Mouse (Mus musculus): ENCODE results near the gene Casp2.

Gene Casp2

DNA sequence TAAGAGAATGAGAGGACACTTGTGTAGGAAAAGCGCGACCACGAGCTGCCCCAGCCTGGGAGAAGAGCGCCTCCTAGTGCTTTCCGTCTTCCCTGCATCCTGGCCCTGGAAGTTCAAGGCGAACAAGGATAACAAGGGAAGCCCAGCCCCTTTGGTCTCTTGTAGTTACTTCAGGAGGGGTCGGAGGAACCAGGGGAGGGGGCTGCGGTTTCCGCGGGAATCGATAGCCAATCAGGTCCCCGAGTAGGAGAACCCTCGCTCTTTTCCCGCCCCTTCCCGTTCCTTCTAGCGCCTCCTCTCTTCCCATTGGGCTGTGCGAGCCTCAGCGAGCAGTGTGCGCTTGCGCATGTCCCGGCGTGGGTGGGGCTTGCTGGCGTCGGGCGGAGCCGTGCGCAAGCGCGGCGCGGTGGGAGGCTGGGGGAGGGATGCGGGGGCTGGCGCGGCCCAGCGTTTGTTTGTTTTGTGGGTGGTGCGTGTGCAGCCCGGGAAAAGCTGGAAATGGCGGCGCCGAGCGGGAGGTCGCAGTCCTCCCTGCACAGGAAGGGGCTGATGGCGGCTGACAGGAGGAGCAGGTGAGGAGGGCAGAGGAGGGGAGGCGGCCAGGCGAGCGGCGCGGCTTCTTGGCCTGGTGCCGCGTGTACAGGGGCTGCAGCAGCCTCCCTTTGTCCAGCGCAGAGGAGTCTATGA lies at the start of gene Casp2:
Gene Casp2 (plus strand): TSS at position 360 of the 687 bp plus-strand sequence.
- peak; percentile 99 for DNase-seq

DNA sequence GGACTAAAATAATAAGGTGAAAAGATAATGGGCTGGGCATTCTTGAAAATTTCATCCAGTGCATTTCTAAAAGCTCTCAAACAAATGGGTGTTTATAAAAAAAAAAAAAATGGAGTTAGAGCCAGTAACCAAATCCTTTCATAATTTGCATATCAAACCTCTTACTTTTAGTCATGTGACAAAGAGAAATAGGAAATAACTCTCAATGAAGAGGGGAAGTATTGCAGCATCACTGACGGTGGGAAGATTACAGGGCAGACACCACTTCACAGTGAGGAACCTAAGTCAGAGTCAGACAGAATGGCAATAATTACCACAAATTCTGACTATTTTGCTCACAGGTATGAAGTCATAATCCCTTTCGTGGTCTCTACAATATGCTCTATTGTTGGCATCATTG lies 49.8 kb upstream of the Casp2 start, which contains the start of gene Tas2r144:
Gene Tas2r144 (plus strand): TSS at position 301 of the 400 bp plus-strand sequence.
- DNase-seq, result no peak

DNA sequence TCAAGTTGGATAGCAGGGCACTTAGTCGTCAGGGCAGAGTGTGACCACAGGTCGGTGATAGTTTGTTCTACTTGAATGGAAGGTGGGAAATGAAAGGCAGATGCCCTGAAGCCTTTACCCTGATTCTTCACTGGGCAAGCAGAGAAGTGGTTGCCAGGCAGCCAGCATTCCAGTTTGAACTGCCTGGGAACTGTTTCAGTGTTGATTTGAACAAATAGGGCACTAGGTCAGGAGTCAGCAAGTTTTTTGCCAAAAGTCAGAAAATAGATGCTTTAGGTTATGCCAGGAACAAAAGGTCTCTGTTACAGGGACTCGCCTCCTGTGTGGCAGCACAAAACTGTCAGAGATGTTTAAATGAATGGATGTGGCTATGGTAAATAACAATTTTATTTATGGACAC lies 42.5 kb upstream of the Casp2 start:
- no peak for DNase-seq

DNA sequence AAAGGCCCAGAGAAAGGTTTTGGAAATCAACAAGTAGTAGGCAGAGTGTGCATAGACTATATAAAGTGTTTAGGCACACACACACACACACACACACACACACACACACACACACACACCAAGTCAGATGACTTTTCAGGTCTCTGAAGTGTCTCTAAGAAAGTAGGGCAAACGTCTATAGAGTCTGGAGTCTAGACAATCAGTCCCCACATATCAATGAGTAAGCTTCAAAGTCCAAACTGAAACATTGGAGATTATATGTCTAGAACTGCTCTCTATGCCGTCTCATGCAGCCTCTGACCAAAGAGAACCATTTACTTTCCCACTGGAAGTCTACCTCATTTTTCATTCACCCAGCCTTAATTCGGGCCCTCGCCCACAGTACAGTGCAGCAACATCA lies 39.7 kb upstream of the Casp2 start:
- no peak for DNase-seq

DNA sequence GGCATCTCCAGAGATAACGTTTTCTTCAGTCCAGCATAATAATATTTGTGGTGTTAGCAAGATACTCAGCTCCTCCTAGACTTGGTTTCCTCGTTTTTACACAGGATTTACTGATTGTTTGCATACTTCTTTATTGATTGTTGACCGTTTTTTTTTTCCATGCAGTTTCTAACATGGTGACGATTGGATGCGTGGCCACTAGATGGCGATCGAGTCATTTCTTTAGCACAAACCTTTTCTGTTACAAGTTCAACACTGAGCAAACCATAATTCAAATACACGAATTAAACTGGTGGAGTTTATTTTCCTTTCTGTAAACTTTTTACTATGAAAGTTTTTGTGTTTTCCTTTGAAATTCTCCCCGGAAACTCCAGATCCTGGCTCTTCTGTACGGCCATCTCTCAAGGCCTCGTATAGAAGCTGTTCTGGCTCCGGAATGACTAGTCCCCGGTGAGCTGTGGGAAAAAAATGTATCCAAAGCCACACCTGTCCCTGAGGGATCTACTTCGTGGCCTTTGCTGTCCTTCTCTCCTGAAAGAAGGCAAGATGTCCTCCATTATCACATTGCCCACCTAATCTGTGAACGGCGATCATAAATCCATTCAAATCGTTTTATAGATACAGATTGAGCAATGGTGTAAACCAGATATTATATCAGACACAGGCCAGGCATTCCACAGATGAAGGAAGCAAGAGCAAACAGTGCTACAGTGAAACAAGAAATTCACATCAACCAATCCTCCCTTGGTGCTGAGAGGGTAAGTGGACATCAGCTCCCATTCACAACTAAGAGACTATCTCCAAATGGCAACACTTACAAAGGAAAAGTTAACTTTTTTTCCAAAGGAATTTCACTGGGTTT lies 37.3 kb upstream of the Casp2 start:
- peak; percentile 13 for DNase-seq

DNA sequence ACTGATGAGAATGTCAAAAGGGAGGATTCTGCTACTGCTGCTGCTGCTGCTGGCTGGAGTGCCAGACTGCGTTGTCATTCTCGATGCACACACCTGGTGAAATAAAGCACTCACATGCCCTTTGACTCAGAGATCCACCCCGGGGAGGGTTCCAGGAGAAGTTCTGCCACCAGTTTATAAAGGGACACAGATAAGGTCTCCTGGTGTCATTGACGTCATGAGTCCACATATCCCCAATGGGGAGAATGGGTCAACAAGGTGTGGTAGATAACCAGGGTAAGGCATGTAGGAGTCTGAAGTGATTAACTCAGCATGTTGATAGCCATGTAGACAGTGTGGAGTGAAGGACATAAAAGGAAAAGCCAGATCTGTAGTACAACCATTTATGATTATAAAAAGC lies 35.2 kb upstream of the Casp2 start:
- DNase-seq, result no peak

DNA sequence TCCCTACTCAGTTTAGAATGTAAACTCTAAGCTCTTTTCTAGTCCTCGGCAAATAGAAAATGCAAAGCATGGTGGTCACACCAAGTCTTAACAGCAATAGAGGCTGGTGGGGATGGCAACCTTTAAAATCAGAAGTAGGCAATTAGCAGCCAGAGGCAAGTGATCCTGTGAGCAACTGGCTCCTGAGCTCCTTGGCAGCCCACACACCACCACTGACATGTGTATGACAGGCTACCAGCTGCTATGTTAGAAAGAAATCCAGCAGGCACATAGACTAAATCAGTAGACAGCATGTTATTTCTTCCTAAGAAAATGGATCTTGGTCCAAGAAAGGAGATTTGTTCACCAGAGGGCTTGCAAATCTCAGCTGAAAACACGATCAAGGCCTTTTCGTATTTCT lies 33.6 kb upstream of the Casp2 start:
- no peak for DNase-seq

DNA sequence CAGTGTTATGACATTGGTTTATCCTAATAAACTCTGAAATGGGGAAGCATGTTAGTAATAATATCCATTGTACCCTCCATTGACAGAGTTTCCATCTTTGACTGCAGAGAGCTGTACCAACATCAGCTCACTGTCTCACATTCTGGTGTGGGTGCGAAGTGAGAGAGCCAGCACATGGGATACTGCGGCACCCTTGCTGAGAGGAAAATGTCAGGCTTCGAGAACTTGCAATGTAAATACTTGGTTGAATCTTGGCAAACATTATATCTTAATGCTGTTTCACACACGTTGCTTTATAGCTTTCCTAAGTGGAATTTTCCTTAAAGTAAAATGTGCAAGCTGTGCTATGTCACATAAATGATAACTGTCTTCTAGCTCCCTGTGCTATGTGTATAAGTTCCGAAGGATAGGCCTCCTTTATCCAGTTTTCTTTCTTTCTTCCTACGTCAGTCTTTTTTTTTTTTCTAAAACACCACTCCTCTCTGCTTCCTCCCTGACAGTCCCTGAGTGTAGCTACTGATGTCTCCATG lies 27.4 kb upstream of the Casp2 start:
- DNase-seq, result no peak

DNA sequence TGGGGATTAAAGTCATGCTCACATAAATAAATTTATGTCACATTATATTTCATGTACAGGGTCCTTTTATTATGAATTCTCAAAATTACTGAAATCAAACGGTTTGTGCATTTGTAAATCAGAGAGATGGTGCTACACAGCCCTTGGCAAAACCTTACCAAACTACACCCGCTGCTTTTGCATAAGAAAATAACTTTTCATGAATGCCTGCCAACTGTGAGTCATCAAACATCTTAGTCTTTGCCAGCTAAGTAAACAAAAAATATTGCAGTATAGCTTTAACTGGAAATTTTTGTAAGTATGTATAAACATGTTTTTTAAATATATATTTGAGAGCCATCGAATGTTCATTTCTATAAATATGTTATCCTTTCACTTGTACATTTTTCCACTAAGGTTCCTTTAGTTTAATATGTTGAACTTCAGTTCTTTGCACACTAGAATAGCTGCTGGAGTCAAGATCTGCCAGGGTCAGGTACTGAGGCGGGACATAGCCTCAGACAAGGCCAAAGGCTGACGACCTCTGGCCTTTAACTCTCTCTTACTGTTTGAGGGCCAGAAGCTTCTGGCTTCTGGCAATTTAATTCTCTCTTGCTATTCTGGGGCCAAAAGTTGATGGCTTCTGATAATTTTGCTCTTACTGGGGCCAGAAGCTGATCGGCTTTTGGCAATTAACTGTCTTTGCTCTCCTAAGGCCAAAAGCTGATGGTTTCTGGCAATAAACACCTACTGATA lies 23.3 kb upstream of the Casp2 start:
- no peak for DNase-seq

DNA sequence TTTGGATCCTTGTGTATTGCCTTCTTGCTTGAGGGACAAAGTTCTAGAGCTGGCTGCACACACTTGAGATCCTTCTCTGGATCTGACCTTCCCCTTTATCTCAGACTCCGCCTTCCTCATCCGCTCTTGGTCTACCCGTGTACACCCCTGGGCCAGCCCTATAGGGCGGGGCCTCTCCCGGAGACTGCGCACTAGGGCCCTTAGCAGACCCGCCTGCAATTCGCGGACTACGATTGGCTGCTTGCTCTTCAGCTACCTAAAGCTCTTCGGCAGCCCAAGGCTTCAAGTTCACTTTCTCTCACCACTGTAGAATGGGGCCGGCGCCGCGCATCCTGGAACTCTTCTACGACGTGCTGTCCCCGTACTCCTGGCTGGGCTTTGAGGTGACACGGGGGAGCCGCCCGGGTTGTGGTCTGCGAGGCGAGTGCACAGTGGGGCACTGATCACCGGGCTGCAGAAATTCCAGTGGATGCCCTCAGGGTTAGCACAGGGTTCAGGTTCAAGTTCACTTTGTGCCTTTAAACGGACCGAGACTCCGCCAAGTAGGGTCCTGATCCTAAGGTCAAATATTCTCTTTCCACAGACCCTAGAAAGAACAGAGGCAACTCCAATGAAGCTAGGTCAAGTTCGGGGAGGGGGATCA lies 19.0 kb upstream of the Casp2 start, which contains the start of gene Gstk1:
Gene Gstk1 (plus strand): TSS at position 225 of the 643 bp plus-strand sequence.
- peak; percentile 75 for DNase-seq

DNA sequence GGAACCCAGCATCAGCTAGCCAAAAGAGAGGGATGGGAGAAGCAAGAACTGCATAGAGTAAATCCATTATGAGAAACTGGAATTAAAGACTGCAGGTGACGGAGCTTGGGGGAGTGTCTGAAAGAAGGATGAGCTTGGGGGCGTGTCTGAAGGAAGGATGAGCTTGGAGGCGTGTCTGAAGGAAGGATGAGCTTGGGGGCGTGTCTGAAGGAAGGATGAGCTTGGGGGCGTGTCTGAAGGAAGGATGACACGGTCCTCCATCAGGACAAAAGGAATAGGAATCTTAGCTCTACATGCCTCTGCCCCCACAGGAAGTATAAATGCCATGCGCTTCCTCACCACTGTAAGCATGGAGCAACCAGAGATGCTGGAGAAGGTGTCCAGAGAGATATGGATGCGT lies 17.6 kb upstream of the Casp2 start:
- DNase-seq, result no peak

DNA sequence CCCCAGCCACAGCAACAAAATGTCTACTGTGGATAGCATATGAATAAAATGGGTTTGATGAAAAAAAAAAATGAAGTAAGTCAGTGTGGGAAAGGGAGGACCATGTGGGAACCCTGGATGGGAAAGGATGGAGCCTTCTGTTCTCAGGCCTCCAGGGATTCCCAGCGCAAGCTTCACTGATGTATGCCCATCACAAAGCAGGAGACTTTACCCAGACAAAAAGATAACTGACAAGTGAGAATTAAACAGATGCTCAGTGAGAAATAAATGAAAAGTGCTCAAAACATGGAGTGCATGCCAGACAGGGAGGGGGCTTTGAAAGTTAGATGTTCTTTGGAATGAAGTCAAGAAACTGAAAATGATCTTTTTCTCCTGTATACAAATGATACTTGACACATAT lies 16.8 kb upstream of the Casp2 start:
- no peak for DNase-seq

DNA sequence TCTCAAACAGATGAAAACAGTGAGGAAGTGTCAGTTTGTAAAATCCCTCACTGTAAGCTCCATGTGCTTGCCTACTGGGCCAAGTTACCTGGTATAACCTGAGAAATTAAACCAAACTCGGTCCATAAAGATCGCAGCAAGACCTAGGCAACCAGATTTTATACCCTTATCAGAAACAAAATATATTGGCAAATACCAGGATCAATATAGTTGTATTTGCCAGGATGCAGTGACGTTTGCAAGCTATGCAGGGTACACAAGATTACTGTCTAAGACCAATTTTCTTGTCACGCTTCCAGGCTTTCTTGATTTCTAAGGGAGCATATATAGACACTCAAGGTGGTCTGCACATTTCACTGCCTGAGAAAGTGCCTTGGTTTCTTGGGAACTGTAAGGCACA lies 13.0 kb upstream of the Casp2 start:
- no peak for DNase-seq

DNA sequence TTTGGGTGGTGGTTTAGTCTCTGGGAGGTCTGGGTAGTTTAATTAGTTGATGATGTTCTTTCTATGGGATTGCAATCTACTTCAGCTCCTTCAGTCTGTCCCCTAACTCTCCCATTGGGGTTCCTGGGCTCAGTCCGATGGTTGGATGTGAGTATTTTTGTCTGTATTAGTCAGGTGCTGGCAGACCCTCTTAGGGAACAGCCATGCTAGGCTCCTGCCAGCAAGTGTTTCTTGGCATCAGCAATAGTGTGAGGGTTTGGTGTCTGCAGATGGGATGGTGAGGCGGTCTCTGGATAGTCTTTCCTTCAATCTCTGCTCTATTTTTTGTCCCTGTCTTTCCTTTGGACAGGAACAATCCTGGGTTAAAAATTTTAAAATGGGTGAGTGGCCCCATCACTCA lies 11.7 kb upstream of the Casp2 start:
- no peak for DNase-seq

DNA sequence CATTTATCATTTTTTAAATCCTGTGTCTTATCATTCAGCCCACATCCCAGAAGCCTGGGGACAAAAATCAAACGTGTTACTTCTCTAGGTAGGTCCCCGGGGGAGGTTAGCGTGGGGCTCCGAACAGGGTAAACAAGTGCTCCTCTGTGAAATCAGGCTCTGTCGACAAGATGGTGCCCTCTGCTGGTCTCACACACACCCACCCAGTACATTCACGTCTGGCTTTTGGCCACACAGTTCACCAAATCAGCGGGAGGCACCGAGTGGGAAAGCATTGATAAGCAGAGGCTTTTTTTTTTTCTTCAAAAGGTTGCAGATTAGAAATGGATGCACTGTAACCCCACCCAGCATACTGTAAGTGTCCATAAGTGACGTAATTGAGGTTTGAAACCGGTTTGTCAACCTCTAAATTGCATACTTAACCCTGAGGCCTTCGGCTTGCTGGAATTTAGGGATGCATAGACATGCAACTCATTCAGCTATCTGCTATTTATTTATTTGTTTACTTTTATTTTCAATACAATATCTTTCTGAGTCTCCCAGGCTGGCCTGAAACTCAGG lies 7.4 kb upstream of the Casp2 start:
- no peak for DNase-seq

DNA sequence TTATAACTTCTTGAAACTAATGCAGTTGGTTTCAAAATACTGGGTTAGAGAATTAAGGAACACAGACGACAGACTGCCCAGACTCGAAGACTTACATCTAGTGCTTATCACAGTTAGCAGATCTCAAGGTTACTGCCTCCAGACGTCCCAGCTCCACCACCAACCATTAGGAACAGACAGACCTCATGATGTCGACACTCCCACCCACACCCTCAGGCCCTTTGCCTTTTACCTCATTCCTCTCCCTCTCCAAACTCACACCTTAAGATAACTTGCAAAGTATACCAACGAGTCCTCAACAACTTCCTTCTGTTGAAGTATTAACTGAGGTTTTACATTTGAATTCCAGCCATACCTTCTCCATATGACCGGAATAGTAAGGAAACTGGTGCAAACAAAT lies 4.4 kb upstream of the Casp2 start:
- no peak for DNase-seq

DNA sequence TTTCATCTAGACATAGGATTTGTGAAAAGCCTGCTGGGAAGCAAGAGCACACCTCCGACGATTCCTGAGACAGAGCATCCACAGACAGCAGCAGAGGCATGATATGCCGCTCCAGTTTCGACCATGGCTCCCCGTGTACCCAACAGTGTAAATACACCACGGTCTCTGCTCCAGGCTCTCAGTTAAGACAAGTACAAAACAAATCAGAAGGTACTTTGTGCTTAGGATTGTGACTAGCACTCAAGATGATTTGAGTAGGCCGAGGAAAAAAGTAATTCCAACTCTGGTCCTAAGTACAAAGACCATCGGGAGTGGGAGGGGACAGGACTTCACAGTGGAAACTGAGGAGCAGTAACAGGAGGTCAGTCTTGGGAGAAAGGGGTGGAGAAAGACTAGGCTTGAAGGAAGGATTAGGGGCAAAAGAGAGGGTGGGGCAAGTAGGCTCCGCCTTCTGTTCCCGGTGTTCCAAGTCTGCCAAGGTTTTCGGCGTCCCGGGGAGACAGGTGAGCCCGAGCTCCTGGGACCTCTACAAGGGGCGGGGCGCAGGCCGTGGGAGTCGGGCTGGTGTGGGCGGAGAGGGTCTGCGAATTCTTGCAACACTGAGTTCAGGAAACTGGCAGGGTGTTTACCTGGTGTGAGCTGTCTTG lies 3.1 kb upstream of the Casp2 start, which contains the start of gene Tmem139:
Gene Tmem139 (plus strand): TSS at position 447 of the 647 bp plus-strand sequence.
- DNase-seq, result no peak

DNA sequence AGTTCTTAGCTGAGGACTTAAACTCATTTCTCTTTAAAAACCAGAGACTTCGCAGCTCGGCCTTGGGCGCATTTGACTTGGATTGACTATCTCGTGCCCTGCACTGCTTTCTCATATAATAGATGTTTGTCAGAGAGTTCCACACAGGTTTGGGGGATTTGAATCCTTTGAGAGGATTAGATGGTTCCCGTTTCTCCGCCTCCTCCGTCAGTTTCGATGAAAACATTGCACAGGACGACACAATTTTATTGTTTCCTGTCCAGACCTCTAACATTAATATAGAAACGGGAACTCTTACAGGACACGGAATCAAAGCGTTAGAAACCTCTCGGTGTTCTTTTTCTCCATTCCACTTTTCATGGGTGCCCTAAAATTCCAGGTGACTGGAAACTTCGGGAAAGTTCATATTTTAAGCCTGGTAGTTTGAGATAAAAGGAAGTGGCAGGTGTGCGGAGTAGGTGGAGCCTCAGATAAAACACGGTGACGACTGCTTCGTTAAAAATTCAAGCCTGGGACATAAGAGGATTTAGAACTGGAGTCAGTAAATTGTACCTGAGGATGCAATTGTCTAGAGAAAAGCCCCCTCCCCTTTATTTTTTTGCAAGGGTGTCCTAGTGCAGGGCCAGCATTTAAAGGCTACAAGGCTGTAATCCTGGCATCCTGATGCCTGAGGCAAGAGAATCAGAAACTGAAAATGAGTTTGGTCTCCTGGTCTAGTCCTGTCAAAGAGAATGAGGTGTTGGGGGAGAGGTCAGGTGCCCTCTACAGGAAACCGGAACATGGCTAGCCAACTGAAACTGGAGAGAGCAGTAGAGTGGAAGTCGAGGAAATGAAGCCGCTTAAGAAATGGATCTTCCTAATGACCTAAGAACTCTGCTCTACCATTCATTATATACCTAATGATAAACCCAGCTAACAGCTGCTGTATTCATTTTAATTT lies 876 bp downstream of the Casp2 start:
- no peak for DNase-seq

DNA sequence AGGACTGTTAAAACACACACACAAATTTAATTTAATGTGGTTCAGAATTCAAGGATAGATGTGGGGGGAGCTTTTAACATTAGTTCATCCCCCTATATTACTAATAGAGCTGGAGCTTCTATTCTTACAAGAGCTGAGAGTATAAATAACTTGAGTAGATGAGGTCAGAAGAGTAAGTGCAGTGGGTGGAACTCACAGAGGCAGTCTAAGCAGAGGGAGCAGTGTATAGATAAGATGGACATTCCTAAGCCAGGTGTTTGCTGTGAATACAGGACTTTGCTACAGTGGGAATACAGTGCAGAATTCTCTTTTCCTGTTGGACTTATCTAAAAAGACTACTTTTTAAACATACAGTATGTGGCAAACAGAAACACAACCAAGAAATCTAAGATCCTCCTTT lies 6.0 kb downstream of the Casp2 start:
- no peak for DNase-seq

DNA sequence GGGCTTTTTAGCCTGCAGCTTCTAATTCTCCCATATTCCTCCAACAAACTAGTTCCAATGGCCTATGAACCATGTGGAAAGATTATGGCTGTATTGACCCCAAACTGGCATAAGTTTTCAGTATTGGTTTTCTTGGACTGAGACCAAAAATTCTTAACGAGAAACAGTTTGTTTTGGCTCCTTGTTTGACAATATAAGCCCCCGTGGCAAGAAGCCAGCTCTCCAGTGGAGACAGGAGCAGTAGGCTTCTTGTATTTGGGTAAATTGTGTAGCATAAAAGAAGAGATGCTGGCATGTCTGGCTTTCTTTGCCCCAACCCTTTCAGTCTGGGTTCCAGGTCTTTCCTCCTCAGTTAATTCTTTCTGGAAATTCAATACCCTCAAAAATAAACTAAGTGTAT lies 11.4 kb downstream of the Casp2 start:
- no peak for DNase-seq
